Mouse (Mus musculus) heart, embryonic 14.5 days (tissue): ENCODE data around the gene Krt8. TPM values are rescaled to one million over a fixed set of nuclear protein-coding genes. Genes with fewer than 3 reads are reported as not detected.

Experiments used
- ATAC-seq: fragments of 200-750 bp; cut with Nextera tagmentation; 2 replicates; pipeline ENCODE4 v1.8.0; 2017; ENCODE audit warnings: low read depth, moderate TSS enrichment; ENCODE audit not compliant: insufficient number of reproducible peaks, insufficient read depth, low FRiP score
- H3K27ac ChIP-seq, 2 experiments: fragments of 200-500 bp in 1 of 2; fragments of 300-500 bp in 1 of 2; sonication (generic) in 1 of 2; replicated peaks in 1 of 2; 2 replicates each; pipeline ENCODE4 v1.5.1; 2012 to 2014; ENCODE audit warnings: low read depth in 2 of 2, low read length in 2 of 2, control low read depth in 1 of 2, mild to moderate bottlenecking in 1 of 2, mixed read lengths in 1 of 2; ENCODE audit not compliant: control insufficient read depth in 1 of 2, insufficient read depth in 1 of 2
- H3K27me3 ChIP-seq: fragments of 300-500 bp; sonication (generic); 2 replicates; pipeline ENCODE4 v1.6.1; 2014; ENCODE audit warnings: mild to moderate bottlenecking, low read length, control low read depth; ENCODE audit not compliant: control insufficient read depth, insufficient read depth
- H3K36me3 ChIP-seq: fragments of 300-500 bp; sonication (generic); 2 replicates; pipeline ENCODE4 v1.6.1; 2014; ENCODE audit warnings: mild to moderate bottlenecking, control low read depth, low read length, mixed read lengths; ENCODE audit not compliant: control insufficient read depth, insufficient read depth
- H3K4me1 ChIP-seq, 2 experiments: fragments of 200-500 bp in 1 of 2; fragments of 300-500 bp in 1 of 2; sonication (generic) in 1 of 2; 2 replicates each; pipeline ENCODE4 v1.6.1; 2012 to 2014; ENCODE audit warnings: low read length in 2 of 2, control low read depth in 1 of 2, mixed read lengths in 1 of 2; ENCODE audit not compliant: control insufficient read depth in 2 of 2, insufficient read depth in 2 of 2
- H3K4me2 ChIP-seq: fragments of 300-500 bp; sonication (generic); 2 replicates; pipeline ENCODE4 v1.6.1; 2014; ENCODE audit warnings: mild to moderate bottlenecking, low read length
- H3K4me3 ChIP-seq, 2 experiments: fragments of 200-500 bp in 1 of 2; fragments of 300-500 bp in 1 of 2; sonication (generic) in 1 of 2; 2 replicates each; pipeline ENCODE4 v1.5.1; 2012 to 2014; ENCODE audit warnings: low read length in 2 of 2, mild to moderate bottlenecking in 2 of 2, control low read depth in 1 of 2, low read depth in 1 of 2, moderate library complexity in 1 of 2; ENCODE audit not compliant: control insufficient read depth in 1 of 2, insufficient read depth in 1 of 2
- H3K9ac ChIP-seq: fragments of 300-500 bp; sonication (generic); 2 replicates; pipeline ENCODE4 v1.6.1; 2014; ENCODE audit warnings: mild to moderate bottlenecking, low read length
- H3K9me3 ChIP-seq: fragments of 300-500 bp; sonication (generic); 2 replicates; pipeline ENCODE4 v1.6.1; 2016; ENCODE audit warnings: low read length, control low read depth; ENCODE audit not compliant: control insufficient read depth
- WGBS: fragments of 180-500 bp; shearing (Covaris S2); extraction: QIAGEN DNeasy Blood & Tissue Kit; methylation state at CpG from one replicate; pipeline ENCODE4 v1.1.7; 2014; 5-methylcytosine and 5-hydroxymethylcytosine counted together
- polyA plus RNA-seq: library from polyadenylated mRNA; unstranded; fragments of >200 nt; fragmentation: Nextera tagmentation; extraction: Ambion mirVana; gene quantifications from 2 replicates; pipeline ENCODE4 v1.2.1, GENCODE M21; 2014

Krt8 gene
- polyA plus RNA-seq, 1 experiment from 2014 or later: 11.9 TPM

DNA sequence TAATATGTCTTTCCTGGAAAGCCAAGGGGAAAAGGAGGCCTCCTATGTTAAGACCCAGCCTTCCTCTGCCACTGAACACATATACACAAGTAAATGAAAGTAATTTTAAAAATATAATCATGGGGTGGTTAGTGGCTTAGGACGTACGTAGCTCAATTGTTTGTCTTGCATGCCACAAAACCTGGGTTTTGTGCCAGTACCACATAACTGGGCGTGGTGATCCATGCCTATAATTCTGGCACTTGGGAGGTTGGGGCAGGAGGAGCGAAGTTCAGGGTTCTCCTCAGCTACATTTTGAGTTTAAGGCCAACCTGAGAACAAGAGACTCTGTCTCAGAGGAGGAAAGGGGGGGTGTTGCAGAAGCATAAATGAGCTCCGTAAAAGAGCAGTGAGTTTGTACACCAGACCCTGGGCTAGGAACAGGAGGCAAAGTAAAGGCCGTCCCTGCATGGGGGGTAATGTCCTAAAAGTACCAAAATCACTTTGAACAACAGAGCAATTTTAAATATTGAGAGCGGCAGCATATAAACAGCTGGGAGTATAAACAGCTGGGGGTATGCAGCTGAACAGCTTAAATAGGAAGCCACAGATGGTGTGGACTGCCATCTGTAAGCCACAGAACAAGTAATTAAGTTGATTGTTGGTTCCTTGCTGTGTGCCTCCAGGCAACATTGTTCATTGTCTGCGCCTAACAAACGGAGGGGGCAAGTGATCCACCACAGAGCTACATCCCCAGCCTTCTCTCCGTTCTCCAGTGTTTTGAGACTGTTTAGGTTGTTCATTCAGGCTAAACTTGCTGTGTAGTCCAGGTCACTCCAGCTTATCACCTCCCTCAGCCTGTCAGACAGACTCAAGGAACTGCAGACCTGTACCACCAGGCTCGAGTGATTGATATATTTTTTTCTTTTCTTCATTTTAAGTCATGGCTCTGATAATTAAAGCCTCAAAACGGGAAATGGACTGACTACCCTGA, 3.1 kb upstream of the Krt8 start:
- Histone ChIP-seq H3K4me1 (peaks cover 3 to 7% of the 10 kb centered on the region in 2 experiments; a peak in 2 of 4 replicates), H3K27ac (no peak overlapping the region), H3K36me3 (no peaks in the 10 kb centered on the region), H3K27me3 (peaks cover 19% of the 10 kb centered on the region; the same call in 1 of the 2 replicates), H3K4me2 (no peak overlapping the region), H3K9ac (no peak overlapping the region), H3K4me3 (no peak overlapping the region), H3K9me3 (no peaks in the 10 kb centered on the region)
- no peak for ATAC-seq
- 71% methylated on average over 12 of the region's 12 CpGs for WGBS

DNA sequence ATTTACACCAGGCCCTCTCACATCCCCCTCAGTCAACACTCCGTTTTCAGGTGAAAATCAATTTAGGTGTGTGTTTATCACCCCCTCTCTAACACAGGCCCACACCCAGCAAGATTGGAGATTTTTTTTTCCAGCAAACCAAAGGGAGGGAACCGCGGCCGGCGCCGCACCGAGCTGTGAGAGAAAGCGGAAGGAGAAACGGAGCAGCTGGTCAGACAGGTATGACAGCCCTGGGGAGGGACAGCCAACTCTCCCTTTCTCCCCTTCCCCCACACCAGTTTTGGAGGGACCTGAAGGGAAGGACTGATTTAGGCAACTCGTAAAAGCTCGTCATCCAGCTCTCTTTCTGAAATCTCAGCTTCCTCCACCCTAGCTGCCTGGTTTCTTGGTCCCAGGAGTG, 2.0 kb upstream of the Krt8 start:
- no peak overlapping the region for H3K4me3 ChIP-seq
- 44% methylated on average over 11 of the region's 11 CpGs for WGBS
- H3K9me3 ChIP-seq: no peaks in the 10 kb centered on the region
- no peak overlapping the region for H3K27ac ChIP-seq
- H3K9ac ChIP-seq: no peak overlapping the region
- peaks cover 26% of the 10 kb centered on the region; the same call in 1 of the 2 replicates for H3K27me3 ChIP-seq
- peaks cover 3 to 7% of the 10 kb centered on the region in 2 experiments; a peak in 2 of 4 replicates for H3K4me1 ChIP-seq
- no peak for ATAC-seq
- no peaks in the 10 kb centered on the region for H3K36me3 ChIP-seq
- H3K4me2 ChIP-seq: no peak overlapping the region

- no peaks in the 10 kb centered on the region for H3K36me3 ChIP-seq
- no peak overlapping the region for H3K27ac ChIP-seq
- no peaks in the 10 kb centered on the region for H3K9me3 ChIP-seq
- H3K4me2 ChIP-seq: no peak overlapping the region
- peaks cover 26% of the 10 kb centered on the region; the same call in 1 of the 2 replicates for H3K27me3 ChIP-seq
- H3K4me1 ChIP-seq: peaks cover 3 to 7% of the 10 kb centered on the region in 2 experiments; a peak in 2 of 4 replicates
- H3K9ac ChIP-seq: no peak overlapping the region
- 41% methylated on average over 4 of the region's 4 CpGs for WGBS
- ATAC-seq: no peak
- H3K4me3 ChIP-seq: no peak overlapping the region
These were observed 1.0 kb upstream of the Krt8 start for GRCm38 (mm10) chr15:102005290-102005689.

- ATAC-seq: no peak
- WGBS: 18% methylated on average over 12 of the region's 12 CpGs
- Histone ChIP-seq H3K27ac (no peak overlapping the region), H3K4me2 (peak overlapping the region; percentile 69), H3K4me3 (peak overlapping the region; percentile 39 to 47), H3K4me1 (peaks cover 3 to 7% of the 10 kb centered on the region in 2 experiments; a peak in 2 of 4 replicates), H3K36me3 (no peaks in the 10 kb centered on the region), H3K27me3 (peaks cover 26% of the 10 kb centered on the region; the same call in 1 of the 2 replicates), H3K9ac (peak overlapping the region; percentile 64), H3K9me3 (no peaks in the 10 kb centered on the region)
These were observed 766 bp downstream of the Krt8 start for GRCm38 (mm10) chr15:102003516-102003915.

GRCm38 (mm10) chr15:102002646-102003488, 1.4 kb downstream of the Krt8 start:
- Histone ChIP-seq H3K9ac (peak overlapping the region; percentile 64), H3K4me2 (peak overlapping the region; percentile 69), H3K36me3 (no peaks in the 10 kb centered on the region), H3K27ac (no peak overlapping the region), H3K9me3 (no peaks in the 10 kb centered on the region), H3K4me1 (peaks cover 3 to 7% of the 10 kb centered on the region in 2 experiments; a peak in 2 of 4 replicates), H3K27me3 (peaks cover 26% of the 10 kb centered on the region; the same call in 1 of the 2 replicates), H3K4me3 (peak overlapping the region; percentile 39 to 47)
- peak; percentile 70 for ATAC-seq
- 5% methylated on average over 34 of the region's 34 CpGs for WGBS

- no peak for ATAC-seq
- no peak overlapping the region for H3K4me2 ChIP-seq
- no peak overlapping the region for H3K4me3 ChIP-seq
- no peak overlapping the region for H3K9ac ChIP-seq
- H3K27me3 ChIP-seq: peaks cover 11% of the 10 kb centered on the region
- H3K4me1 ChIP-seq: peaks cover 3 to 7% of the 10 kb centered on the region in 2 experiments; a peak in 2 of 4 replicates
- H3K27ac ChIP-seq: no peak overlapping the region
- WGBS: 84% methylated on average over 11 of the region's 11 CpGs
- H3K36me3 ChIP-seq: no peaks in the 10 kb centered on the region
- peaks cover 5% of the 10 kb centered on the region; the same call in 1 of the 2 replicates for H3K9me3 ChIP-seq
These were observed 4.5 kb downstream of the Krt8 start for GRCm38 (mm10) chr15:101999676-102000335.

DNA sequence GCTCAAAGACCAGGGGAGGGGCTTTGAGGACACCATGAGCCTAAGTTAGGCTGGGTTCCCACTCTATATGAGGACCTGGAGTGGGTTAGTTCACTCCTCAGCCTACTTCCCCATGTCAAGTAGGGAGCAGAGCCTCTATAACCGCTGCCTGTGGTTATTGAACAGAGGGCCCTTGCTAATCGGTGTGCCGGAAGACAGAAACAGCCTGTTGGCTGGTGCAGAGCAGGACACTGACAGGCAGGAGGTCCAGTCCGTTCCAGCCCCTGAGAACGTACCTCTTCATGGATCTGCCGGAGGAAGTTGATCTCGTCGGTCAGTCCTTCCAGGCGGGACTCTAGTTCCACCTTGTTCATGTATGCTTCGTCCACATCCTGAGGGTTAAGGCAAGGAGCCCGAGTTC, 5.1 kb downstream of the Krt8 start:
- no peak overlapping the region for H3K4me2 ChIP-seq
- WGBS: 91% methylated on average over 11 of the region's 11 CpGs
- no peak overlapping the region for H3K27ac ChIP-seq
- no peak overlapping the region for H3K4me3 ChIP-seq
- peaks cover 8% of the 10 kb centered on the region for H3K27me3 ChIP-seq
- no peak overlapping the region for H3K9ac ChIP-seq
- no peak for ATAC-seq
- no peaks in the 10 kb centered on the region for H3K36me3 ChIP-seq
- peaks cover 5% of the 10 kb centered on the region; the same call in 1 of the 2 replicates for H3K9me3 ChIP-seq
- H3K4me1 ChIP-seq: peaks cover 3 to 7% of the 10 kb centered on the region in 2 experiments; a peak in 2 of 4 replicates
